Mouse (Mus musculus) liver, embryonic 12.5 days (tissue): ENCODE results near the gene Uvrag. TPM values are rescaled to one million over a fixed set of nuclear protein-coding genes. Genes with fewer than 3 reads are reported as not detected.

Experiments used
- ATAC-seq: fragments of 200-750 bp; cut with Nextera tagmentation; 2 replicates; pipeline ENCODE4 v1.8.0; 2017; ENCODE audit warnings: moderate number of reproducible peaks, mild to moderate bottlenecking, moderate library complexity
- H3K27ac ChIP-seq: fragments of 300-500 bp; sonication (generic); 2 replicates; pipeline ENCODE4 v1.5.1; 2016; ENCODE audit warnings: mild to moderate bottlenecking
- H3K27me3 ChIP-seq: fragments of 300-500 bp; sonication (generic); replicated peaks from 2 replicates; pipeline ENCODE4 v1.6.1; 2016; ENCODE audit warnings: mild to moderate bottlenecking, moderate library complexity
- H3K36me3 ChIP-seq: fragments of 300-500 bp; sonication (generic); 2 replicates; pipeline ENCODE4 v1.6.1; 2016; ENCODE audit warnings: mild to moderate bottlenecking, moderate library complexity
- H3K4me1 ChIP-seq: fragments of 300-500 bp; sonication (generic); 2 replicates; pipeline ENCODE4 v1.6.1; 2016
- H3K4me2 ChIP-seq: fragments of 300-500 bp; sonication (generic); 2 replicates; pipeline ENCODE4 v1.6.1; 2016; ENCODE audit warnings: mild to moderate bottlenecking, moderate library complexity
- H3K4me3 ChIP-seq: fragments of 300-500 bp; sonication (generic); 2 replicates; pipeline ENCODE4 v1.5.1; 2016; ENCODE audit warnings: mild to moderate bottlenecking, moderate library complexity
- H3K9ac ChIP-seq: fragments of 300-500 bp; sonication (generic); 2 replicates; pipeline ENCODE4 v1.6.1; 2016; ENCODE audit warnings: mild to moderate bottlenecking, moderate library complexity
- H3K9me3 ChIP-seq: fragments of 300-500 bp; sonication (generic); replicated peaks from 2 replicates; pipeline ENCODE4 v1.6.1; 2016; ENCODE audit warnings: mild to moderate bottlenecking, moderate library complexity
- WGBS: fragments of 180-500 bp; shearing (Covaris S2); methylation state at CpG from one replicate; pipeline ENCODE4 v1.1.7; 2016; ENCODE audit not compliant: insufficient replicate concordance; 5-methylcytosine and 5-hydroxymethylcytosine counted together
- polyA plus RNA-seq: library from polyadenylated mRNA; unstranded; fragments of >200 nt; fragmentation: Nextera tagmentation; extraction: Ambion mirVana; gene quantifications from 2 replicates; pipeline ENCODE4 v1.2.1, GENCODE M21; 2016

Gene Uvrag
- polyA plus RNA-seq, 1 experiment from 2014 or later, result 15.1 TPM

GRCm38 (mm10) chr7:99161961-99162360 is 21.0 kb upstream of the Uvrag start:
- 0 out of 2 replicates have a peak overlapping the region, but pooled peaks have one; percentile 16 for H3K4me2 ChIP-seq
- H3K4me3 ChIP-seq, result no peak overlapping the region
- no peaks in the 10 kb centered on the region for H3K27me3 ChIP-seq
- peaks cover 18% of the 10 kb centered on the region for H3K4me1 ChIP-seq
- no peak overlapping the region for H3K9ac ChIP-seq
- H3K27ac ChIP-seq, result peak overlapping the region; percentile 56
- H3K9me3 ChIP-seq, result no peaks in the 10 kb centered on the region
- 0 out of 2 replicates have a peak, but pooled peaks cover 11% of the 10 kb centered on the region for H3K36me3 ChIP-seq
- no peak for ATAC-seq
- WGBS, result 74% methylated on average over 11 of the region's 11 CpGs

GRCm38 (mm10) chr7:99161529-99161928 is 20.6 kb upstream of the Uvrag start:
- Histone ChIP-seq H3K4me1 (peaks cover 23% of the 10 kb centered on the region), H3K4me2 (0 out of 2 replicates have a peak overlapping the region, but pooled peaks have one; percentile 16), H3K36me3 (0 out of 2 replicates have a peak, but pooled peaks cover 11% of the 10 kb centered on the region), H3K27me3 (no peaks in the 10 kb centered on the region), H3K27ac (peak overlapping the region; percentile 56), H3K9ac (no peak overlapping the region), H3K9me3 (no peaks in the 10 kb centered on the region), H3K4me3 (no peak overlapping the region)
- 50% methylated on average over 4 of the region's 4 CpGs for WGBS
- peak; percentile 73 for ATAC-seq

GRCm38 (mm10) chr7:99160995-99161394 is 20.1 kb upstream of the Uvrag start:
- no peaks in the 10 kb centered on the region for H3K9me3 ChIP-seq
- no peak overlapping the region for H3K4me3 ChIP-seq
- no peak overlapping the region for H3K27ac ChIP-seq
- no peak; the same call in 1 of the 2 replicates for ATAC-seq
- peaks cover 28% of the 10 kb centered on the region for H3K4me1 ChIP-seq
- no peak overlapping the region for H3K9ac ChIP-seq
- no peaks in the 10 kb centered on the region for H3K27me3 ChIP-seq
- WGBS, result 68% methylated on average over 7 of the region's 7 CpGs
- H3K4me2 ChIP-seq, result no peak overlapping the region
- 0 out of 2 replicates have a peak, but pooled peaks cover 11% of the 10 kb centered on the region for H3K36me3 ChIP-seq

GRCm38 (mm10) chr7:99159446-99159845 is 18.5 kb upstream of the Uvrag start:
- Histone ChIP-seq H3K4me1 (peaks cover 41% of the 10 kb centered on the region), H3K9ac (no peak overlapping the region), H3K9me3 (no peaks in the 10 kb centered on the region), H3K4me2 (no peak overlapping the region), H3K27ac (no peak overlapping the region), H3K36me3 (0 out of 2 replicates have a peak, but pooled peaks cover 5% of the 10 kb centered on the region), H3K27me3 (no peaks in the 10 kb centered on the region), H3K4me3 (no peak overlapping the region)
- ATAC-seq, result no peak
- 79% methylated on average over 2 of the region's 2 CpGs for WGBS

- H3K27me3 ChIP-seq, result no peaks in the 10 kb centered on the region
- H3K4me2 ChIP-seq, result no peak overlapping the region
- no peak for ATAC-seq
- H3K9ac ChIP-seq, result no peak overlapping the region
- H3K9me3 ChIP-seq, result no peaks in the 10 kb centered on the region
- peaks cover 45% of the 10 kb centered on the region for H3K4me1 ChIP-seq
- H3K4me3 ChIP-seq, result no peak overlapping the region
- 0 out of 2 replicates have a peak, but pooled peaks cover 4% of the 10 kb centered on the region for H3K36me3 ChIP-seq
- WGBS, result 30% methylated on average over 5 of the region's 5 CpGs
- H3K27ac ChIP-seq, result no peak overlapping the region
Measured at GRCm38 (mm10) chr7:99158904-99159303, 18.0 kb upstream of the Uvrag start.

GRCm38 (mm10) chr7:99158011-99158410 is 17.1 kb upstream of the Uvrag start:
- no peak overlapping the region for H3K27ac ChIP-seq
- 70% methylated on average over 8 of the region's 8 CpGs for WGBS
- no peak overlapping the region for H3K4me3 ChIP-seq
- no peaks in the 10 kb centered on the region for H3K36me3 ChIP-seq
- no peak overlapping the region for H3K4me2 ChIP-seq
- H3K9ac ChIP-seq, result no peak overlapping the region
- ATAC-seq, result no peak
- H3K4me1 ChIP-seq, result peaks cover 47% of the 10 kb centered on the region
- H3K9me3 ChIP-seq, result no peaks in the 10 kb centered on the region
- no peaks in the 10 kb centered on the region for H3K27me3 ChIP-seq

GRCm38 (mm10) chr7:99156737-99157136 is 15.8 kb upstream of the Uvrag start:
- 66% methylated on average over 10 of the region's 10 CpGs for WGBS
- H3K27ac ChIP-seq, result no peak overlapping the region
- peaks cover 41% of the 10 kb centered on the region for H3K4me1 ChIP-seq
- no peak overlapping the region for H3K4me3 ChIP-seq
- H3K36me3 ChIP-seq, result no peaks in the 10 kb centered on the region
- H3K9me3 ChIP-seq, result no peaks in the 10 kb centered on the region
- ATAC-seq, result no peak
- H3K4me2 ChIP-seq, result no peak overlapping the region
- H3K9ac ChIP-seq, result no peak overlapping the region
- no peaks in the 10 kb centered on the region for H3K27me3 ChIP-seq

- peaks cover 33% of the 10 kb centered on the region for H3K4me1 ChIP-seq
- H3K27ac ChIP-seq, result peak overlapping the region; percentile 58
- no peak overlapping the region; the same call in 1 of the 2 replicates for H3K9ac ChIP-seq
- 13% methylated on average over 17 of the region's 17 CpGs for WGBS
- no peaks in the 10 kb centered on the region for H3K36me3 ChIP-seq
- H3K27me3 ChIP-seq, result no peaks in the 10 kb centered on the region
- H3K9me3 ChIP-seq, result no peaks in the 10 kb centered on the region
- peak; percentile 56 for ATAC-seq
- H3K4me2 ChIP-seq, result peak overlapping the region; percentile 55
- H3K4me3 ChIP-seq, result peak overlapping the region; percentile 17; the same call in 1 of the 2 replicates
Measured at GRCm38 (mm10) chr7:99155311-99156289, 14.7 kb upstream of the Uvrag start.

GRCm38 (mm10) chr7:99154648-99155151 is 13.8 kb upstream of the Uvrag start:
- Histone ChIP-seq H3K27ac (no peak overlapping the region), H3K9ac (no peak overlapping the region), H3K9me3 (no peaks in the 10 kb centered on the region), H3K4me3 (no peak overlapping the region), H3K4me2 (peak overlapping the region; percentile 55), H3K27me3 (no peaks in the 10 kb centered on the region), H3K36me3 (no peaks in the 10 kb centered on the region), H3K4me1 (peaks cover 33% of the 10 kb centered on the region)
- peak; percentile 21; the same call in 1 of the 2 replicates for ATAC-seq
- 53% methylated on average over 8 of the region's 8 CpGs for WGBS

- no peak overlapping the region for H3K9ac ChIP-seq
- no peaks in the 10 kb centered on the region for H3K36me3 ChIP-seq
- H3K9me3 ChIP-seq, result no peaks in the 10 kb centered on the region
- no peak for ATAC-seq
- no peak overlapping the region for H3K27ac ChIP-seq
- WGBS, result 66% methylated on average over 11 of the region's 11 CpGs
- H3K4me2 ChIP-seq, result no peak overlapping the region
- H3K4me1 ChIP-seq, result peaks cover 33% of the 10 kb centered on the region
- H3K27me3 ChIP-seq, result no peaks in the 10 kb centered on the region
- H3K4me3 ChIP-seq, result no peak overlapping the region
Measured at GRCm38 (mm10) chr7:99153686-99154202, 12.8 kb upstream of the Uvrag start.

- Histone ChIP-seq H3K27ac (no peak overlapping the region), H3K9me3 (no peaks in the 10 kb centered on the region), H3K36me3 (no peaks in the 10 kb centered on the region), H3K27me3 (no peaks in the 10 kb centered on the region), H3K4me1 (peaks cover 33% of the 10 kb centered on the region), H3K9ac (no peak overlapping the region), H3K4me2 (no peak overlapping the region), H3K4me3 (no peak overlapping the region)
- WGBS, result 71% methylated on average over 8 of the region's 8 CpGs
- ATAC-seq, result no peak
Measured at GRCm38 (mm10) chr7:99152756-99153155, 11.8 kb upstream of the Uvrag start.

- WGBS, result 3% methylated on average over 7 of the region's 7 CpGs
Measured at GRCm38 (mm10) chr7:99151342-99151741, 10.4 kb upstream of the Uvrag start.

More at GRCm38 (mm10) chr7:99151342-99151741, 10.4 kb upstream of the Uvrag start:
- no peak overlapping the region for H3K27ac ChIP-seq
- no peak overlapping the region for H3K9ac ChIP-seq
- H3K4me1 ChIP-seq, result peaks cover 25% of the 10 kb centered on the region
- no peaks in the 10 kb centered on the region for H3K27me3 ChIP-seq
- ATAC-seq, result peak; percentile 72
- no peak overlapping the region for H3K4me2 ChIP-seq
- no peaks in the 10 kb centered on the region for H3K36me3 ChIP-seq
- H3K4me3 ChIP-seq, result no peak overlapping the region
- H3K9me3 ChIP-seq, result no peaks in the 10 kb centered on the region
